Mouse (Mus musculus) embryonic facial prominence, embryonic 11.5 days (tissue): ENCODE results near the gene Myl7. TPM values are rescaled to one million over a fixed set of nuclear protein-coding genes. Genes with fewer than 3 reads are reported as not detected.
A peak's percentile ranks its signal among the peaks of the same experiment; 100 is the strongest.
"Not testable (repeated sequence)": the region's sequence is repeated elsewhere in the genome, so short reads cannot be mapped to it uniquely, and the experiment has no call there.

ENCODE experiments used
- ATAC-seq: fragments of 200-750 bp; cut with Nextera tagmentation; replicated peaks from 2 replicates; pipeline ENCODE4 v1.8.0; 2017; ENCODE audit warnings: low read depth; ENCODE audit not compliant: insufficient number of reproducible peaks, low FRiP score, low TSS enrichment
- DNase-seq: peaks from one replicate; pipeline ENCODE4 v3.0.0-alpha.2; 2015; ENCODE audit warnings: low spot score
- H3K27ac ChIP-seq: fragments of 300-500 bp; sonication (generic); replicated peaks from 2 replicates; pipeline ENCODE4 v1.5.1; 2014; ENCODE audit warnings: mild to moderate bottlenecking, low read depth, low read length, control low read depth
- H3K27me3 ChIP-seq: fragments of 300-500 bp; sonication (generic); 2 replicates; pipeline ENCODE4 v1.6.1; 2014; ENCODE audit warnings: mild to moderate bottlenecking, low read length, moderate library complexity, mixed read lengths; ENCODE audit not compliant: control insufficient read depth, insufficient read depth
- H3K36me3 ChIP-seq: fragments of 300-500 bp; sonication (generic); replicated peaks from 2 replicates; pipeline ENCODE4 v1.6.1; 2014; ENCODE audit warnings: low read depth, mild to moderate bottlenecking, low read length, moderate library complexity, mixed read lengths; ENCODE audit not compliant: control insufficient read depth, insufficient read depth
- H3K4me1 ChIP-seq: fragments of 300-500 bp; sonication (generic); 2 replicates; pipeline ENCODE4 v1.6.1; 2014; ENCODE audit warnings: low read length, mixed read lengths; ENCODE audit not compliant: control insufficient read depth, insufficient read depth
- H3K4me2 ChIP-seq: fragments of 300-500 bp; sonication (generic); 2 replicates; pipeline ENCODE4 v1.6.1; 2014; ENCODE audit warnings: low read depth, mild to moderate bottlenecking, control low read depth, low read length, moderate library complexity
- H3K4me3 ChIP-seq: fragments of 300-500 bp; sonication (generic); 2 replicates; pipeline ENCODE4 v1.5.1; 2014; ENCODE audit warnings: low read depth, low read length, control low read depth
- H3K9ac ChIP-seq: fragments of 300-500 bp; sonication (generic); replicated peaks from 2 replicates; pipeline ENCODE4 v1.6.1; 2014; ENCODE audit warnings: mild to moderate bottlenecking, control low read depth, low read length
- H3K9me3 ChIP-seq: fragments of 300-500 bp; sonication (generic); replicated peaks from 2 replicates; pipeline ENCODE4 v1.6.1; 2016; ENCODE audit warnings: mild to moderate bottlenecking, low read length, inconsistent platforms, mixed read lengths; ENCODE audit not compliant: control insufficient read depth
- WGBS: fragments of 180-500 bp; shearing (Covaris S2); extraction: QIAGEN DNeasy Blood & Tissue Kit; methylation state at CpG from one replicate; pipeline ENCODE4 v1.1.7; 2014; 5-methylcytosine and 5-hydroxymethylcytosine counted together
- polyA plus RNA-seq: library from polyadenylated mRNA; unstranded; fragments of >200 nt; fragmentation: Nextera tagmentation; extraction: Ambion mirVana; gene quantifications from 2 replicates; pipeline ENCODE4 v1.2.1, GENCODE M21; 2014

Gene Myl7
- 7.6 and 25.4 TPM in 2 replicates for polyA plus RNA-seq

- no peak within 1 kb of the TSS for H3K4me3 ChIP-seq
- WGBS: 65% methylated on average over 5 of the region's 5 CpGs
- no peaks in the 10 kb centered on the region for H3K36me3 ChIP-seq
- DNase-seq (no peak), ATAC-seq (no peak)
- no peak within 1 kb of the TSS for H3K9ac ChIP-seq
- H3K4me2 ChIP-seq: no peak within 1 kb of the TSS; the same call in 1 of the 2 replicates
- peaks cover 2% of the 10 kb centered on the region; the same call in 1 of the 2 replicates for H3K4me1 ChIP-seq
- no peak within 1 kb of the TSS for H3K27ac ChIP-seq
- no peaks in the 10 kb centered on the region for H3K27me3 ChIP-seq
- H3K9me3 ChIP-seq: no peaks in the 10 kb centered on the region
Measured at GRCm38 (mm10) chr11:5898531-5898930, at the start of gene Myl7. Myl7 (minus strand) TSS chr11:5898782.

- Histone ChIP-seq H3K9ac (no peak overlapping the region), H3K9me3 (no peaks in the 10 kb centered on the region), H3K27me3 (no peaks in the 10 kb centered on the region), H3K4me1 (peaks cover 9% of the 10 kb centered on the region), H3K27ac (no peak overlapping the region; the same call in 1 of the 2 replicates), H3K4me2 (no peak overlapping the region), H3K4me3 (no peak overlapping the region), H3K36me3 (no peaks in the 10 kb centered on the region)
- no peak for ATAC-seq
- DNase-seq: no peak
- 50% methylated on average over 4 of the region's 4 CpGs for WGBS
Measured at GRCm38 (mm10) chr11:5947796-5948195, 49.2 kb upstream of the Myl7 start.

- H3K9me3 ChIP-seq: no peaks in the 10 kb centered on the region
- H3K27ac ChIP-seq: no peak overlapping the region
- peaks cover 9% of the 10 kb centered on the region for H3K4me1 ChIP-seq
- WGBS: 73% methylated on average over 2 of the region's 2 CpGs
- ATAC-seq (no peak), DNase-seq (no peak)
- H3K4me2 ChIP-seq: no peak overlapping the region
- H3K4me3 ChIP-seq: no peak overlapping the region
- H3K27me3 ChIP-seq: no peaks in the 10 kb centered on the region
- H3K9ac ChIP-seq: no peak overlapping the region
- no peaks in the 10 kb centered on the region for H3K36me3 ChIP-seq
Measured at GRCm38 (mm10) chr11:5945096-5945495, 46.5 kb upstream of the Myl7 start.

GRCm38 (mm10) chr11:5942966-5943365, 44.4 kb upstream of the Myl7 start:
- no peak overlapping the region for H3K9ac ChIP-seq
- ATAC-seq (no peak), DNase-seq (no peak)
- H3K36me3 ChIP-seq: no peaks in the 10 kb centered on the region
- no peaks in the 10 kb centered on the region for H3K4me1 ChIP-seq
- H3K27me3 ChIP-seq: no peaks in the 10 kb centered on the region
- H3K4me3 ChIP-seq: no peak overlapping the region
- H3K9me3 ChIP-seq: no peaks in the 10 kb centered on the region
- WGBS: 71% methylated on average over 6 of the region's 6 CpGs
- no peak overlapping the region for H3K4me2 ChIP-seq
- H3K27ac ChIP-seq: no peak overlapping the region

GRCm38 (mm10) chr11:5934531-5934930, 35.9 kb upstream of the Myl7 start:
- 92% methylated on average over 11 of the region's 11 CpGs for WGBS
- not testable (repeated sequence) for H3K9me3 ChIP-seq, H3K4me2 ChIP-seq, H3K4me1 ChIP-seq, H3K27ac ChIP-seq, DNase-seq, H3K9ac ChIP-seq, ATAC-seq, H3K27me3 ChIP-seq, H3K36me3 ChIP-seq, H3K4me3 ChIP-seq

GRCm38 (mm10) chr11:5931947-5932346, 33.4 kb upstream of the Myl7 start:
- ATAC-seq, H3K4me1 ChIP-seq, H3K9me3 ChIP-seq, H3K4me3 ChIP-seq, H3K4me2 ChIP-seq, H3K27me3 ChIP-seq, H3K27ac ChIP-seq, H3K9ac ChIP-seq, H3K36me3 ChIP-seq: not testable (repeated sequence)
- WGBS: 87% methylated on average over 6 of the region's 6 CpGs
- DNase-seq: peak; percentile 40

- H3K9me3 ChIP-seq: no peaks in the 10 kb centered on the region
- ATAC-seq (no peak), DNase-seq (no peak)
- H3K36me3 ChIP-seq: no peaks in the 10 kb centered on the region
- no peaks in the 10 kb centered on the region for H3K27me3 ChIP-seq
- H3K27ac ChIP-seq: no peak overlapping the region
- H3K9ac ChIP-seq: no peak overlapping the region
- H3K4me2 ChIP-seq: no peak overlapping the region
- 48% methylated on average over 1 of the region's 1 CpGs for WGBS
- H3K4me3 ChIP-seq: no peak overlapping the region
- no peaks in the 10 kb centered on the region for H3K4me1 ChIP-seq
Measured at GRCm38 (mm10) chr11:5930578-5930977, 32.0 kb upstream of the Myl7 start.

- WGBS: 88% methylated on average over 3 of the region's 3 CpGs
- H3K27ac ChIP-seq: no peak overlapping the region
- H3K36me3 ChIP-seq: no peaks in the 10 kb centered on the region
- H3K9ac ChIP-seq: no peak overlapping the region
- no peaks in the 10 kb centered on the region for H3K9me3 ChIP-seq
- H3K4me2 ChIP-seq: no peak overlapping the region
- no peak for ATAC-seq
- H3K27me3 ChIP-seq: no peaks in the 10 kb centered on the region
- no peaks in the 10 kb centered on the region for H3K4me1 ChIP-seq
- DNase-seq: no peak
- H3K4me3 ChIP-seq: no peak overlapping the region
Measured at GRCm38 (mm10) chr11:5926696-5927220, 28.2 kb upstream of the Myl7 start.
